Mouse (Mus musculus) G1E (cell line): ENCODE data around the gene 4921539E11Rik.
A peak's percentile ranks its signal among the peaks of the same experiment; 100 is the strongest.

Source experiments
- CTCF ChIP-seq: IDR thresholded peaks from 2 replicates; pipeline ENCODE4 v1.5.1; 2012; ENCODE audit warnings: low read depth, low read length, inconsistent platforms, mixed read lengths
- GATA1 ChIP-seq: IDR thresholded peaks from 2 replicates; pipeline ENCODE4 v1.6.1; 2012; ENCODE audit warnings: borderline replicate concordance, low read length, inconsistent platforms, mixed read lengths
- TAL1 ChIP-seq: conservative IDR thresholded peaks from 2 replicates; pipeline ENCODE4 v1.6.1; 2012; ENCODE audit warnings: low read depth, low read length, inconsistent platforms, mixed read lengths

GRCm38 (mm10) chr4:103192421-103192820, 98.2 kb downstream of the 4921539E11Rik start:
- peak; percentile 8; the same call in 1 of the 2 replicates for TF ChIP-seq CTCF
- no peak for TF ChIP-seq GATA1
- TF ChIP-seq TAL1 = no peak
